Mouse (Mus musculus): Measurements from ENCODE around the gene Cemip. TPM values are rescaled to one million over a fixed set of nuclear protein-coding genes. Genes with fewer than 3 reads are reported as not detected.

Gene Cemip
- polyA plus RNA-seq, 1 experiment from 2014 or later = 0.08 TPM

DNA sequence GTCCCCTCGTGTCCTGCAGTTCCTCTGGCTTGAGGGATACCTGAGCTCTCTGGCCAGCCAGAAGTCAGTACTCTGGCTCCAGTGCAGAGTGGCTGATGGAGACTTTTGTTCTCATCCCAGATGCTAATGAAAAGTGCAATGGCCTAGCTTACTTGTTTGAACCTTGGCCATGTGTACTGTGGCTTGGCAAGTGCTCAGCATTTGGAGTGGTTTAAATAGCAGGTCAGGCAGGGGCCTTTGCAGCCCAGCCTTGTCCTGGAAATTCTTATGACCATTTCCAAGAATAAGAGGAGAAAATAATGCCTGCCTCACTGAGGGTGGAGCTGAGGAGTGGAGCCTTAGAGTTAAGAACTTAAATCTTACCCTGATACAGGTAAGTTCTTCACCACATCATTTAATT is 43.6 kb downstream of the Cemip start:
- H3K9ac ChIP-seq = no peak overlapping the region
- no peaks in the 10 kb centered on the region for H3K27me3 ChIP-seq (replicated peaks)
- no peak for ATAC-seq (ENCODE audit: low FRiP score, low read depth)
- H3K36me3 ChIP-seq = no peaks in the 10 kb centered on the region
- no peaks in the 10 kb centered on the region for H3K4me1 ChIP-seq
- no peak overlapping the region for H3K4me3 ChIP-seq
- H3K27ac ChIP-seq = no peak overlapping the region
- no peak overlapping the region for H3K4me2 ChIP-seq (replicated peaks)
- 65% methylated on average over 1 of the region's 1 CpGs for WGBS
- H3K9me3 ChIP-seq = no peaks in the 10 kb centered on the region

GRCm38 (mm10) chr7:84039856-84040522 is 46.3 kb downstream of the Cemip start:
- 64% methylated on average over 8 of the region's 8 CpGs for WGBS
- no peaks in the 10 kb centered on the region for H3K9me3 ChIP-seq
- no peak overlapping the region for H3K27ac ChIP-seq
- H3K4me3 ChIP-seq = no peak overlapping the region
- H3K4me2 ChIP-seq (replicated peaks) = no peak overlapping the region
- H3K27me3 ChIP-seq (replicated peaks) = no peaks in the 10 kb centered on the region
- H3K9ac ChIP-seq = no peak overlapping the region
- no peaks in the 10 kb centered on the region for H3K4me1 ChIP-seq
- no peak for ATAC-seq (ENCODE audit: low FRiP score, low read depth)
- no peaks in the 10 kb centered on the region for H3K36me3 ChIP-seq

DNA sequence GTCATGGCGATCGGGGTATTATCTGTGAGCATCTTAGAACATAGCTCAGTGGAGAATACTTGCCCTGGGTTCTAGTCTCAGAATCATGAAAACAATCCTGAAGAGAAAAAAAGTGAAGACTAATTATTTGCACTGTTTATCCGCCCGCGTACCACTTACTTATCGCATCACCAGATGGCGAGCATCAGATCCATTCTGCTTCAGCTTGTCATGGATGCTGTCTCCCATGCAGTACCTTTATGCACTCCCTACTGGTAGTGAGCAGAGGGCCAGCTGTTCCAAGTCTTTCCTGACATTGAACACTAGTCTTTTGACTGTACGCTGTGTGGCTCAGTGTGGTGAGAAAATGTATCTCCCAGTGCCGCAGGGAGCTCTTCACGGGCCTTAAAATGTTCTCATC is 47.7 kb downstream of the Cemip start:
- no peak for ATAC-seq (ENCODE audit: low FRiP score, low read depth)
- Histone ChIP-seq H3K4me2 (replicated peaks) (no peak overlapping the region), H3K4me1 (no peaks in the 10 kb centered on the region), H3K9me3 (no peaks in the 10 kb centered on the region), H3K27ac (no peak overlapping the region), H3K36me3 (no peaks in the 10 kb centered on the region), H3K9ac (no peak overlapping the region), H3K27me3 (replicated peaks) (no peaks in the 10 kb centered on the region), H3K4me3 (no peak overlapping the region)
- 94% methylated on average over 10 of the region's 10 CpGs for WGBS

GRCm38 (mm10) chr7:84032831-84033230 is 53.5 kb downstream of the Cemip start:
- no peak overlapping the region for H3K9ac ChIP-seq
- H3K27ac ChIP-seq = no peak overlapping the region
- H3K27me3 ChIP-seq (replicated peaks) = no peaks in the 10 kb centered on the region
- no peak overlapping the region for H3K4me3 ChIP-seq
- no peaks in the 10 kb centered on the region for H3K36me3 ChIP-seq
- 0 out of 2 replicates have a peak, but pooled peaks cover 7% of the 10 kb centered on the region for H3K4me1 ChIP-seq
- H3K4me2 ChIP-seq (replicated peaks) = no peak overlapping the region
- 76% methylated on average over 1 of the region's 1 CpGs for WGBS
- ATAC-seq (ENCODE audit: low FRiP score, low read depth) = no peak
- no peaks in the 10 kb centered on the region for H3K9me3 ChIP-seq

DNA sequence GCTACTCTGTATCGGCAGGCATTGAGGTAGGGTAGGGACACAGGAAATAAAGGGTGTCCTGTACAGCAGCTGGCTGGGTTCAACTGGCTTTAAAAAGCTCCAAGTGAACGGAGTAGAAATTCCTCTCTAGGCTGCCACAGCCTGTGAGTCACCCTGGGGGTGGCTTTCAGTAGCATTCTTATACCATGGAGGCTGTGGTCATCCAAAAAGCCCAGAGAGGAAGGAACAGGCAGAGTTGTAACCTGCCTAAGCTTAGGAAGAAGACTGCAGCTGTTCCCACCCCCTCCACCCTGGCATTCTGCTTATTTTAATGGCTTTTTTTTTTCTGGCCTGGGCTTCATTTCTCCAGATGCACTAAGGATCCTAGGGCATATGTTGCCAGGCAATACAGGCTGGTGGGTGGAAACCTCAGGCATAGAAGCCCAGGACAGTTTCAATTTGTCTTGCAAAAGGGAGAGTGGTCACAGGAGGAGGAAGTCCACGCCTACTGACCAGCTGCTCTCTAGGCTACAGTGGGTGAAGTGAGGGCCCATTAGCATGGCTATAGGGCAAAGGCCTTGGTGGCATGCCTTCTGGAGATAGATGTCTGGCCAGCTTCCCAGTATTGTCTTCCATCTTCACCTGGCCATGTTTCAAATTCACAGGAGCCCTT is 57.1 kb downstream of the Cemip start:
- H3K36me3 ChIP-seq = no peaks in the 10 kb centered on the region
- ATAC-seq (ENCODE audit: low FRiP score, low read depth) = no peak
- H3K27me3 ChIP-seq (replicated peaks) = no peaks in the 10 kb centered on the region
- no peak overlapping the region for H3K27ac ChIP-seq
- 0 out of 2 replicates have a peak, but pooled peaks cover 7% of the 10 kb centered on the region for H3K4me1 ChIP-seq
- no peak overlapping the region for H3K4me2 ChIP-seq (replicated peaks)
- no peak overlapping the region for H3K4me3 ChIP-seq
- WGBS = 47% methylated on average over 3 of the region's 3 CpGs
- H3K9me3 ChIP-seq = no peaks in the 10 kb centered on the region
- H3K9ac ChIP-seq = no peak overlapping the region

GRCm38 (mm10) chr7:84028368-84028767 is 57.9 kb downstream of the Cemip start:
- H3K9me3 ChIP-seq = no peaks in the 10 kb centered on the region
- H3K4me1 ChIP-seq = 0 out of 2 replicates have a peak, but pooled peaks cover 7% of the 10 kb centered on the region
- H3K36me3 ChIP-seq = no peaks in the 10 kb centered on the region
- no peak overlapping the region for H3K4me3 ChIP-seq
- H3K9ac ChIP-seq = no peak overlapping the region
- H3K27ac ChIP-seq = no peak overlapping the region
- no peak overlapping the region for H3K4me2 ChIP-seq (replicated peaks)
- no peak for ATAC-seq (ENCODE audit: low FRiP score, low read depth)
- no peaks in the 10 kb centered on the region for H3K27me3 ChIP-seq (replicated peaks)
- 86% methylated on average over 4 of the region's 4 CpGs for whole genome bisulfite sequencing

DNA sequence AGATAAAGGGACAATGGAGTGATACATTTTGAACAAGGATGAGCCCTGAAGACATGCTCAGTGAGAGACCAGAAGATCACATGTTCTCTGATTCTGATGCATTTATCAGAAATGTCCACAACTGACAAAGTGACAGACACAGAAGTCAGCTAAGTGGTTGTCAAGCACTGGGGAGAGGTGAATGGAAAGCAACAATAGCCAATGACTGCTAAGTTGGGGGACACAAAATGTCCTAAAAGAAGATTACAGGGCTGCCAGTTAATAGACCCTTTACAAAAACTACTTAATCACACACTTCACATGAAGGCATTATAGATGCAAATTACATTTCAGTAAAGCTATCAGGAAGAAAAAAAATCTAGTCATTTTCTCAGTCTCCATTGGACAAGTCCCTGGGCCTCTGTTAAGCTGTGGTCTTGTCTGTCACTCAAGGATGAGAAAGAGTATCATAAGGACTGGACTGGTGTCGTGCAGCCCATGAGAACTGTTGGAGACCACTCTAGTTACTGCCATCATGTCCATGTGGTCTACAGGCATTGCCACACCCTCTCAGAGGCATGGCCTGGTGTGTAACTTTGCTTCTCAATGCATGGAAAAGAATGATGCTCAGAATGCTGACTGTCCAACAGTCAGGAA is 59.2 kb downstream of the Cemip start:
- Histone ChIP-seq H3K9ac (no peak overlapping the region), H3K9me3 (no peaks in the 10 kb centered on the region), H3K27me3 (replicated peaks) (no peaks in the 10 kb centered on the region), H3K4me2 (replicated peaks) (no peak overlapping the region), H3K4me1 (0 out of 2 replicates have a peak, but pooled peaks cover 7% of the 10 kb centered on the region), H3K27ac (no peak overlapping the region), H3K4me3 (no peak overlapping the region), H3K36me3 (no peaks in the 10 kb centered on the region)
- 81% methylated on average over 1 of the region's 1 CpGs for WGBS
- no peak for ATAC-seq (ENCODE audit: low FRiP score, low read depth)

DNA sequence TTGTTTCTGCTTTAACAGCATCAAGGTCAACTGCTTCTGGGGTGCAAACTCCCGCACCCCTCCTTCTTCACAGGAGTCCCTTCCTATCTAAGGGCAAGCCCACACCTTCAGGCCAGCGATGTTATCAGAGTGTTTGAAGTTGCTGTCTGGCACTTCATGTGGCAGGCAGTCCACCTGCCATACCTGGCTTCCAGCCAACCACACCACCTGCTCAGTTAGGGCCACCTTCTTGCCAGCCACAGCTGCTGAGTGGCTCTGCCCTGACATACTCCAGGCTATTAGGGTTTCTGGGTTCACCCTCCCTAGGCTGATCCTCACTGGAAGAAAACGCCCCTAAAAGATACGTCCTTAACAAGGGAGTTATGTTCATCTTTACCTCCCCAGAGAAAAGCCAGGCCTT is 60.2 kb downstream of the Cemip start:
- Histone ChIP-seq H3K27me3 (replicated peaks) (no peaks in the 10 kb centered on the region), H3K4me3 (no peak overlapping the region), H3K4me1 (0 out of 2 replicates have a peak, but pooled peaks cover 7% of the 10 kb centered on the region), H3K27ac (no peak overlapping the region), H3K36me3 (no peaks in the 10 kb centered on the region), H3K9me3 (no peaks in the 10 kb centered on the region), H3K9ac (no peak overlapping the region), H3K4me2 (replicated peaks) (no peak overlapping the region)
- no peak for ATAC-seq (ENCODE audit: low FRiP score, low read depth)
- WGBS = 91% methylated on average over 4 of the region's 4 CpGs

DNA sequence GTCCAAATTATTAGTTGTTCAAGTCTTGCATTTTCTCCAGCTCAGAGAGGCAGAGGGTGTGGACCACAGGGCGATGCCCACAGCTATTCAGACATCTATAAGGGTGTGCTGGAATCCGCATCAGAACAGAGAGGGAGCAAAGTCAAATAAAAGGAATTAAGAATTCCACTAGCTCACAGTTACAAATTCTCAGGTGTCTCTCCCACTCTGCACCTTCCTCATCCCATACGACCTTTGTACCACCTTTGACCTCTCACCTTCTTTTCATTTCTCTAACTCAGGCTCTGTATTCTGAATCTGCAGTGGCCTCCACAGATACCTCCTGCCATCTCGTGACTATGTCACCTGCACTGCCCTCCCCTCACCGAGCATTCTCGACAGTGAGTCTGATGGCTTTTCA is 62.8 kb downstream of the Cemip start:
- Histone ChIP-seq H3K9ac (no peak overlapping the region), H3K4me2 (replicated peaks) (no peak overlapping the region), H3K27ac (no peak overlapping the region), H3K4me3 (no peak overlapping the region), H3K4me1 (no peaks in the 10 kb centered on the region), H3K36me3 (no peaks in the 10 kb centered on the region), H3K9me3 (no peaks in the 10 kb centered on the region), H3K27me3 (replicated peaks) (no peaks in the 10 kb centered on the region)
- no peak for ATAC-seq (ENCODE audit: low FRiP score, low read depth)
- WGBS = 76% methylated on average over 6 of the region's 6 CpGs

DNA sequence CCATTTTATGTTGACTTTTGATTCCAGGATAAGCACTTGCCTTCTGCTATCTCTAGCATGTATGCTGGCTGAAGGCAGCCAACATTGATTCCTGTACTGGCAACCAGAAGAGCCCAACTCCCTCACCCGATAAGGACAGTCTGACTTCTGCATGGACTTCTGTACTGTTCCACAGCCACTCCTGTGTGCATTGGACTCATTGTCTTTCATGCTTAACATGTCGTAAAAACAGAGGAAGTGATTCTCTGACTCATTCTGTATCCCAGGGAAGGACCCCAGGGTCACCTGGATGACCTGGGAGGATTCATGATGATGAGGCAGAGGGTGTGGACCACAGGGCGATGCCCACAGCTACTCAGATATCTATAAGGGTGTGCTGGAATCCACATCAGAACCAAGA is 63.8 kb downstream of the Cemip start:
- WGBS = 84% methylated on average over 3 of the region's 3 CpGs
- Histone ChIP-seq H3K27ac (no peak overlapping the region), H3K4me2 (replicated peaks) (no peak overlapping the region), H3K4me3 (no peak overlapping the region), H3K9me3 (no peaks in the 10 kb centered on the region), H3K4me1 (no peaks in the 10 kb centered on the region), H3K36me3 (no peaks in the 10 kb centered on the region), H3K27me3 (replicated peaks) (no peaks in the 10 kb centered on the region), H3K9ac (no peak overlapping the region)
- ATAC-seq (ENCODE audit: low FRiP score, low read depth) = no peak

- ATAC-seq (ENCODE audit: low FRiP score, low read depth) = no peak
- H3K4me1 ChIP-seq = no peaks in the 10 kb centered on the region
- H3K4me2 ChIP-seq (replicated peaks) = no peak overlapping the region
These were observed 66.9 kb downstream of the Cemip start for GRCm38 (mm10) chr7:84019381-84019780.

DNA sequence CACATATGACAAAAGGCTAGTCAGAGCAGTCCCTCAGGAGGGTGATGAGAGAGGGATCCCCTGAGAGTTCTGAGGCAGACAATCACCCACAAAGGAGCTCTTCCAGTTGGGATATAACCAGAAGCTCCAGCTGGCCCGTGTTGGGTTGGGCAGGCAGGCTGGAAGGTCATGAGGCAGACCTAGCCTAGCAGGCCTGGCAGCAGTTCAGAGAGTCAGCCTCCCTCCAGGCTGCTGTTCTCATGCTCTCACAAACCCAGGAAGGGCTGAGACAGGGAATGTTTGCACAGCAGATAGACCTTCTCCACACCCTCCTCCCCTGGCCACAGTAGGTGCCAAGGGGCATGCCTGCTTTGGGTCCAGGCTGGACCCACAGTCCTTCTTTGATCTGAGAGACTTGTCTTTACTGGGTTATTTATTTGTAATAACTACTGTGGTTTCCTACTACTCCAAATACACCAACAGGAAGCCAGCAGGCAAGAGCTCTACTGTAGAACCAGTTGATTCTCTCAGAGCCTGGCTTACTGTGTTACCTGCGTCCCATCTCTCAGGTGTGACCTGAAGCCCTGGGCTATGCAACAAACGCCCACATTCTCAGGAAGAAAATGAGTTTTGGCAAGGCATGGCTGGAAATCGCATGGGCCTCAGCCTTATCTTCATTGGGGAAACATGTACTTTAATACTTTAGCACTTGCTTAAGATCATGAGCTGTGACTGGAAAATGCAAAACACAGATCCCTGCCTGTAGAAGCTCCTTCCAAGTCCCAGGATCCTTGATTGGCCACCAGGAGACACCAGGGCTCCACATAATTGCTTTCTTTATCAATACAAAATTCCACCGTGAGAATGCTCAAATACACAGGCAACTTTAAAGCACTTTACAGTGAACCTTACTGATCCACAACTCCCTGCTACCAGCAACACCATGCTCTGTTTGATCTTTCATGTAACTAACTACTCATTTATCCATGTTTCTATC is 67.7 kb downstream of the Cemip start:
- 79% methylated on average over 5 of the region's 5 CpGs for WGBS
- no peak for ATAC-seq (ENCODE audit: low FRiP score, low read depth)
- Histone ChIP-seq H3K36me3 (no peaks in the 10 kb centered on the region), H3K9ac (no peak overlapping the region), H3K4me2 (replicated peaks) (no peak overlapping the region), H3K9me3 (no peaks in the 10 kb centered on the region), H3K27ac (no peak overlapping the region), H3K27me3 (replicated peaks) (no peaks in the 10 kb centered on the region), H3K4me1 (no peaks in the 10 kb centered on the region), H3K4me3 (no peak overlapping the region)

More at GRCm38 (mm10) chr7:84019381-84019780, 66.9 kb downstream of the Cemip start:
- Histone ChIP-seq H3K4me3 (no peak overlapping the region), H3K9ac (no peak overlapping the region), H3K36me3 (no peaks in the 10 kb centered on the region), H3K27me3 (replicated peaks) (no peaks in the 10 kb centered on the region), H3K9me3 (no peaks in the 10 kb centered on the region), H3K27ac (no peak overlapping the region)

Data from neural tube, embryonic 12.5 days (tissue).